Mouse (Mus musculus) stomach, postnatal 0 days (tissue): ENCODE measurements around the gene Cd33. TPM values are rescaled to one million over a fixed set of nuclear protein-coding genes. Genes with fewer than 3 reads are reported as not detected.

Experiments used
- ATAC-seq: fragments of 200-750 bp; cut with Nextera tagmentation; 2 replicates; pipeline ENCODE4 v1.8.0; 2017; ENCODE audit not compliant: low FRiP score, low TSS enrichment
- DNase-seq: peaks from one replicate; pipeline ENCODE4 v3.0.0-alpha.2; 2016; ENCODE audit warnings: low spot score
- H3K27ac ChIP-seq: fragments of 300-500 bp; sonication (generic); replicated peaks from 2 replicates; pipeline ENCODE4 v1.5.1; 2014; ENCODE audit warnings: mild to moderate bottlenecking, control low read depth
- H3K27me3 ChIP-seq: fragments of 300-500 bp; sonication (generic); 2 replicates; pipeline ENCODE4 v1.6.1; 2014; ENCODE audit warnings: low read length; ENCODE audit not compliant: control insufficient read depth, insufficient read depth
- H3K36me3 ChIP-seq: fragments of 300-500 bp; sonication (generic); 2 replicates; pipeline ENCODE4 v1.6.1; 2014; ENCODE audit warnings: low read length, mixed read lengths; ENCODE audit not compliant: control insufficient read depth, insufficient read depth
- H3K4me1 ChIP-seq: fragments of 300-500 bp; sonication (generic); replicated peaks from 2 replicates; pipeline ENCODE4 v1.6.1; 2014; ENCODE audit warnings: antibody characterized with exemption; ENCODE audit not compliant: control insufficient read depth, insufficient read depth
- H3K4me2 ChIP-seq: fragments of 300-500 bp; sonication (generic); replicated peaks from 2 replicates; pipeline ENCODE4 v1.6.1; 2014; ENCODE audit warnings: low read depth, mild to moderate bottlenecking, control low read depth, moderate library complexity
- H3K4me3 ChIP-seq: fragments of 300-500 bp; sonication (generic); 2 replicates; pipeline ENCODE4 v1.5.1; 2014; ENCODE audit warnings: low read depth, low read length, control low read depth
- H3K9ac ChIP-seq: fragments of 300-500 bp; sonication (generic); 2 replicates; pipeline ENCODE4 v1.6.1; 2014; ENCODE audit warnings: mild to moderate bottlenecking, low read length, control low read depth, mixed read lengths
- H3K9me3 ChIP-seq: fragments of 300-500 bp; sonication (generic); 2 replicates; pipeline ENCODE4 v1.6.1; 2016; ENCODE audit warnings: low read length; ENCODE audit not compliant: control insufficient read depth
- CTCF ChIP-seq: IDR thresholded peaks from 2 replicates; pipeline ENCODE4 v1.5.1; 2016; ENCODE audit warnings: antibody characterized with exemption, low read depth, mild to moderate bottlenecking, moderate library complexity
- EP300 ChIP-seq: optimal IDR thresholded peaks from 2 replicates; pipeline ENCODE3; 2016; ENCODE audit warnings: antibody characterized with exemption
- WGBS: fragments of 180-500 bp; shearing (Covaris S2); extraction: QIAGEN DNeasy Blood & Tissue Kit; methylation state at CpG from one replicate; pipeline ENCODE4 v1.1.7; 2014; 5-methylcytosine and 5-hydroxymethylcytosine counted together
- polyA plus RNA-seq: library from polyadenylated mRNA; unstranded; fragments of >200 nt; fragmentation: Nextera tagmentation; extraction: Ambion mirVana; gene quantifications from 2 replicates; pipeline ENCODE4 v1.2.1, GENCODE M21; 2015

Gene Cd33
- polyA plus RNA-seq, 1 experiment from 2014 or later, result 2.0 TPM

- Histone ChIP-seq H3K9ac (no peak overlapping the region), H3K27me3 (no peaks in the 10 kb centered on the region), H3K36me3 (no peaks in the 10 kb centered on the region), H3K4me2 (no peak overlapping the region), H3K4me1 (no peaks in the 10 kb centered on the region), H3K27ac (no peak overlapping the region), H3K4me3 (no peak overlapping the region), H3K9me3 (no peaks in the 10 kb centered on the region)
- DNase-seq (no peak), ATAC-seq (no peak)
- no peak for TF ChIP-seq CTCF
- no peak for TF ChIP-seq EP300
- whole genome bisulfite sequencing, result 63% methylated on average over 8 of the region's 8 CpGs
Observed at GRCm38 (mm10) chr7:43530216-43530785, 13.9 kb downstream of the Cd33 start.

GRCm38 (mm10) chr7:43525313-43525712 lies 18.9 kb downstream of the Cd33 start:
- H3K36me3 ChIP-seq, result no peaks in the 10 kb centered on the region
- no peak overlapping the region for H3K9ac ChIP-seq
- WGBS, result 54% methylated on average over 3 of the region's 3 CpGs
- H3K4me2 ChIP-seq, result no peak overlapping the region
- no peaks in the 10 kb centered on the region for H3K9me3 ChIP-seq
- H3K4me1 ChIP-seq, result no peaks in the 10 kb centered on the region
- no peak overlapping the region for H3K4me3 ChIP-seq
- DNase-seq (no peak), ATAC-seq (no peak)
- TF ChIP-seq CTCF (peak; percentile 32; the same call in 1 of the 2 replicates), EP300 (no peak)
- H3K27ac ChIP-seq, result no peak overlapping the region
- no peaks in the 10 kb centered on the region for H3K27me3 ChIP-seq

- no peak overlapping the region for H3K4me3 ChIP-seq
- H3K4me2 ChIP-seq, result no peak overlapping the region
- TF ChIP-seq EP300 (no peak), CTCF (no peak)
- no peak overlapping the region for H3K9ac ChIP-seq
- H3K4me1 ChIP-seq, result no peaks in the 10 kb centered on the region
- ATAC-seq, result no peak
- H3K36me3 ChIP-seq, result no peaks in the 10 kb centered on the region
- H3K9me3 ChIP-seq, result no peaks in the 10 kb centered on the region
- no peak overlapping the region for H3K27ac ChIP-seq
- DNase-seq, result no peak
- WGBS, result 77% methylated on average over 2 of the region's 2 CpGs
- no peaks in the 10 kb centered on the region for H3K27me3 ChIP-seq
Observed at GRCm38 (mm10) chr7:43522776-43523175, 21.5 kb downstream of the Cd33 start.

GRCm38 (mm10) chr7:43518341-43518740 lies 25.9 kb downstream of the Cd33 start:
- H3K36me3 ChIP-seq, result no peaks in the 10 kb centered on the region
- ATAC-seq, result no peak

GRCm38 (mm10) chr7:43515076-43515475 lies 29.2 kb downstream of the Cd33 start:
- no peak overlapping the region for H3K4me2 ChIP-seq
- no peak for TF ChIP-seq EP300
- TF ChIP-seq CTCF, result no peak
- no peaks in the 10 kb centered on the region for H3K27me3 ChIP-seq
- no peak for ATAC-seq
- H3K36me3 ChIP-seq, result no peaks in the 10 kb centered on the region
- 80% methylated on average over 5 of the region's 5 CpGs for WGBS
- H3K27ac ChIP-seq, result no peak overlapping the region
- H3K9ac ChIP-seq, result no peak overlapping the region
- no peak for DNase-seq
- no peaks in the 10 kb centered on the region for H3K4me1 ChIP-seq
- no peak overlapping the region for H3K4me3 ChIP-seq
- H3K9me3 ChIP-seq, result no peaks in the 10 kb centered on the region

More at GRCm38 (mm10) chr7:43518341-43518740, 25.9 kb downstream of the Cd33 start:
- TF ChIP-seq EP300 (no peak), CTCF (no peak)
- no peak overlapping the region for H3K27ac ChIP-seq
- no peak overlapping the region for H3K4me3 ChIP-seq
- DNase-seq, result no peak
- no peaks in the 10 kb centered on the region for H3K27me3 ChIP-seq
- H3K9me3 ChIP-seq, result no peaks in the 10 kb centered on the region
- 80% methylated on average over 15 of the region's 15 CpGs for WGBS
- no peaks in the 10 kb centered on the region for H3K4me1 ChIP-seq
- H3K9ac ChIP-seq, result no peak overlapping the region
- no peak overlapping the region for H3K4me2 ChIP-seq

- DNase-seq, result no peak
Observed at GRCm38 (mm10) chr7:43512519-43512918, 31.7 kb downstream of the Cd33 start.

More at GRCm38 (mm10) chr7:43512519-43512918, 31.7 kb downstream of the Cd33 start:
- no peak for TF ChIP-seq EP300
- H3K4me3 ChIP-seq, result no peak overlapping the region
- 78% methylated on average over 4 of the region's 4 CpGs for WGBS
- H3K27ac ChIP-seq, result no peak overlapping the region
- no peaks in the 10 kb centered on the region for H3K9me3 ChIP-seq
- H3K4me2 ChIP-seq, result no peak overlapping the region
- H3K4me1 ChIP-seq, result no peaks in the 10 kb centered on the region
- H3K9ac ChIP-seq, result no peak overlapping the region
- no peaks in the 10 kb centered on the region for H3K36me3 ChIP-seq
- H3K27me3 ChIP-seq, result no peaks in the 10 kb centered on the region
- ATAC-seq, result no peak
